In the genomic region with DNA sequence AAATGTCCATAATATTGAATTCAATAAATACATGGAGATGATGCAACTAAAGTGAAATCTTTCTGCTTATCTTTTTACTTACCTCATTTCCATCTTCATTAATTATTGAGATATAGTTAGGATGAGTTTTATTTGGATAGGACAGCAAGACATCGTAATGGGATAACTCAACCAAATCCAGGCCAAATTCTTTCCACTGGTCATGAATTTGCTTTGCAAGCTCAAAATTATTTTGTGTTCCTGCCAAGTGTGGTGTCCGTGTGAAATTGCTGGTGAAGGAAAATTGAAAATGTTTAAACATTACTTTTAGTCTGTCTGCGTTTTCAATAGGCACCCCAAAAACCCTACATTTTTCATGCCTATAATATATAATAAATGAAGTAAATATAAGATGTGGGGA, we compare ENCODE assay signal across 33 mouse cellular contexts. TPM values are rescaled to one million over a fixed set of nuclear protein-coding genes. Genes with fewer than 3 reads are reported as not detected.
A peak's percentile ranks its signal among the peaks of the same experiment; 100 is the strongest.
DNase-seq lines count a peak whose midpoint lies in the region; ATAC-seq lines count a peak whose summit lies in the region.
"Had no signal": no experiment of that assay in that cellular context is flagged by ENCODE, and none has a peak within 500 bp of the region (broad histone marks: within the 10 kb centered on the region; RNA-seq: fewer than 3 reads in every experiment).

No protein-coding gene starts in this region.

- H3K27me3 ChIP-seq in kidney, embryonic 14.5 days (ENCODE audit: control insufficient read depth, insufficient read depth, low read length): no peaks in the 10 kb centered on the region
- H3K27me3 ChIP-seq: embryonic facial prominence, embryonic 13.5 days; forebrain, embryonic 12.5 days; forebrain, embryonic 15.5 days; heart, embryonic 12.5 days; heart, embryonic 15.5 days; hindbrain, embryonic 13.5 days; Patski had no signal

- H3K9me3 ChIP-seq in kidney, embryonic 14.5 days (ENCODE audit: control insufficient read depth, low read length): no peaks in the 10 kb centered on the region
- H3K9me3 ChIP-seq: embryonic facial prominence, embryonic 10.5 days; embryonic facial prominence, embryonic 13.5 days; forebrain, embryonic 12.5 days; forebrain, embryonic 15.5 days; heart, embryonic 12.5 days; heart, embryonic 15.5 days; hindbrain, embryonic 10.5 days; hindbrain, embryonic 13.5 days had no signal

- H3K4me2 ChIP-seq in kidney, embryonic 14.5 days (replicated peaks; ENCODE audit: low read depth, low read length): no peak overlapping the region
- H3K4me2 ChIP-seq: embryonic facial prominence, embryonic 13.5 days; forebrain, embryonic 12.5 days; forebrain, embryonic 15.5 days; heart, embryonic 12.5 days; heart, embryonic 15.5 days; hindbrain, embryonic 13.5 days had no signal

- no peak overlapping the region for H3K4me3 ChIP-seq in kidney, embryonic 14.5 days (ENCODE audit: low read length)
- H3K4me3 ChIP-seq: embryonic facial prominence, embryonic 10.5 days; embryonic facial prominence, embryonic 13.5 days; erythroblast, embryonic 14.5 days; forebrain, embryonic 12.5 days; forebrain, embryonic 15.5 days; heart, embryonic 12.5 days; heart, embryonic 15.5 days; hindbrain, embryonic 10.5 days; hindbrain, embryonic 13.5 days had no signal

- no peaks in the 10 kb centered on the region for H3K36me3 ChIP-seq in kidney, embryonic 14.5 days (ENCODE audit: control insufficient read depth, insufficient read depth, low read length)
- H3K36me3 ChIP-seq: embryonic facial prominence, embryonic 10.5 days; embryonic facial prominence, embryonic 13.5 days; forebrain, embryonic 12.5 days; forebrain, embryonic 15.5 days; heart, embryonic 12.5 days; heart, embryonic 15.5 days; hindbrain, embryonic 10.5 days; hindbrain, embryonic 13.5 days had no signal

- H3K27ac ChIP-seq in kidney, embryonic 14.5 days (ENCODE audit: low read depth, low read length): no peak overlapping the region
- H3K27ac ChIP-seq: embryonic facial prominence, embryonic 10.5 days; embryonic facial prominence, embryonic 13.5 days; forebrain, embryonic 12.5 days; forebrain, embryonic 15.5 days; heart, embryonic 15.5 days; hindbrain, embryonic 10.5 days; hindbrain, embryonic 13.5 days had no signal

- H3K4me1 ChIP-seq in kidney, embryonic 14.5 days (ENCODE audit: control insufficient read depth, insufficient read depth, low read length): no peaks in the 10 kb centered on the region
- H3K4me1 ChIP-seq: embryonic facial prominence, embryonic 10.5 days; heart, embryonic 12.5 days; heart, embryonic 15.5 days had no signal

- H3K9ac ChIP-seq in kidney, embryonic 14.5 days (ENCODE audit: low read depth, low read length): no peak overlapping the region
- H3K9ac ChIP-seq: embryonic facial prominence, embryonic 13.5 days; forebrain, embryonic 12.5 days; forebrain, embryonic 15.5 days; heart, embryonic 12.5 days; heart, embryonic 15.5 days; hindbrain, embryonic 13.5 days had no signal

- WGBS in kidney, embryonic 14.5 days: 85% methylated on average over 3 of the region's 3 CpGs

- no peak for ATAC-seq in kidney, embryonic 14.5 days (ENCODE audit: low FRiP score, low TSS enrichment)
- ATAC-seq: forebrain, embryonic 15.5 days; hindbrain, embryonic 16.5 days; Patski had no signal

- peak; percentile 20 for DNase-seq in kidney, adult 11 months
- no peak for DNase-seq in kidney, adult 18-20 months
- peak; percentile 77 for DNase-seq in kidney, adult 9 months
- peak; percentile 72 for DNase-seq in Muller cell, postnatal 12 days (ENCODE audit: inconsistent ontology term)
- DNase-seq in adrenal gland, adult 8-10 months: no peak
- DNase-seq: adrenal gland, adult 2 months; adrenal gland, postnatal 25 days; cerebellum, adult 11-12 months; cerebellum, adult 8-10 months; cerebellum, postnatal 10 days; cerebellum, postnatal 36 days; embryo, embryonic 11 days; gastrocnemius, postnatal 25 days; heart, adult 18-20 months; heart, postnatal 10 days; heart, postnatal 36 days had no signal

RNA-seq across cellular contexts. Expression of a gene that starts 4.1 kb away (rescaled TPM):
- polyA plus RNA-seq in kidney, embryonic 14.5 days (2014; fragmentation: Nextera tagmentation; extraction: Ambion mirVana): 0.08 and 0.10 TPM in 2 replicates
- total RNA-seq in adrenal gland, adult 8-10 months (2022): 1 to 10 TPM; 1.2 to 2.8 (median 1.9) TPM
- total RNA-seq: heart, postnatal 10 days had no signal
- polyA plus RNA-seq: embryonic facial prominence, embryonic 13.5 days; erythroblast, embryonic 14.5 days; heart, embryonic 12.5 days; hindbrain, embryonic 10.5 days; Patski had no signal

RNA-seq across cellular contexts. Expression of a gene that starts 23.2 kb away (rescaled TPM):
- not detected in 2 replicates for polyA plus RNA-seq in kidney, embryonic 14.5 days (2014; fragmentation: Nextera tagmentation; extraction: Ambion mirVana)
- not detected for total RNA-seq in adrenal gland, adult 8-10 months (2022)
- total RNA-seq: adrenal gland, adult 2 months; adrenal gland, postnatal 25 days; ES-E14; gastrocnemius, adult 8-10 months; gastrocnemius, postnatal 25 days; heart, adult 18-20 months; heart, postnatal 10 days; heart, postnatal 36 days had no signal
- polyA plus RNA-seq: adrenal gland, adult 2 months; brain, embryonic 14.5 days; cortical plate, adult 2 months; embryonic facial prominence, embryonic 10.5 days; embryonic facial prominence, embryonic 13.5 days; erythroblast, embryonic 14.5 days; forebrain, embryonic 12.5 days; forebrain, embryonic 15.5 days; gonadal fat pad, adult 2 months; heart, embryonic 12.5 days; heart, embryonic 15.5 days; hindbrain, embryonic 10.5 days; hindbrain, embryonic 13.5 days; hindbrain, embryonic 16.5 days; Patski had no signal

Comparison
In these comparisons a context has a peak if more than half of its experiments do, and no peak if none do; other contexts are left out.
1. DNase-seq: peak in kidney, adult 11 months (single experiment), kidney, adult 9 months (single experiment) and Muller cell, postnatal 12 days (single experiment); none in kidney, adult 18-20 months (single experiment) and adrenal gland, adult 8-10 months (single experiment).